Mouse (Mus musculus): ENCODE measurements around the gene Mogat2. TPM values are rescaled to one million over a fixed set of nuclear protein-coding genes. Genes with fewer than 3 reads are reported as not detected.

The Mogat2 gene
- polyA plus RNA-seq, 1 experiment from 2014 or later: 1.3 TPM

- ATAC-seq (ENCODE audit: low FRiP score, low read depth): no peak
- Histone ChIP-seq H3K36me3 (no peaks in the 10 kb centered on the region), H3K9me3 (no peaks in the 10 kb centered on the region), H3K4me3 (no peak overlapping the region), H3K27ac (replicated peaks) (no peak overlapping the region), H3K4me1 (replicated peaks) (no peaks in the 10 kb centered on the region), H3K4me2 (no peak overlapping the region), H3K27me3 (no peaks in the 10 kb centered on the region), H3K9ac (no peak overlapping the region)
- 77% methylated on average over 2 of the region's 2 CpGs for WGBS
Measured at GRCm38 (mm10) chr7:99213686-99214085, 24.7 kb downstream of the Mogat2 start.

DNA sequence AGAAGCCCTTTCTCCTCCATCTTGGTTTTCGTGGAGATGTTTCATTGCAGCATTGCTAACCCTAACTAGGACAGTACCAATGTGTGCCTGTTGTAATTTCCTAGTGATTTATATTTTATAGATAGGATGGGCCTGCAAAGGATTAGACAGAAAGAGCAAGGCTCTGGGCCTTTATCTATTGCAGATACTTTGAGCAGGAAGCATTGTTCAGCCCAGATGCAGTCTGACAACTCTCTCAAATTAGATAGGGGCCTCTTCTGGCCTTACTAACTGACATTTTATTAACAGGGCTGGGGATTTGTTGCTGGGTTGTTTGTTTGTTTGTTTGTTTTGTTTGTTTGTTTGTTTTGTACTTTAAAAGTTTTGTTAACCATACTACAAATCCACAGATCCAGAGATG, 25.4 kb downstream of the Mogat2 start:
- H3K9ac ChIP-seq: no peak overlapping the region
- no peak overlapping the region for H3K4me2 ChIP-seq
- no peaks in the 10 kb centered on the region for H3K9me3 ChIP-seq
- no peaks in the 10 kb centered on the region for H3K4me1 ChIP-seq (replicated peaks)
- WGBS: 100% methylated on average over 1 of the region's 1 CpGs
- H3K27me3 ChIP-seq: no peaks in the 10 kb centered on the region
- no peak overlapping the region for H3K27ac ChIP-seq (replicated peaks)
- no peaks in the 10 kb centered on the region for H3K36me3 ChIP-seq
- H3K4me3 ChIP-seq: no peak overlapping the region
- ATAC-seq (ENCODE audit: low FRiP score, low read depth): no peak

DNA sequence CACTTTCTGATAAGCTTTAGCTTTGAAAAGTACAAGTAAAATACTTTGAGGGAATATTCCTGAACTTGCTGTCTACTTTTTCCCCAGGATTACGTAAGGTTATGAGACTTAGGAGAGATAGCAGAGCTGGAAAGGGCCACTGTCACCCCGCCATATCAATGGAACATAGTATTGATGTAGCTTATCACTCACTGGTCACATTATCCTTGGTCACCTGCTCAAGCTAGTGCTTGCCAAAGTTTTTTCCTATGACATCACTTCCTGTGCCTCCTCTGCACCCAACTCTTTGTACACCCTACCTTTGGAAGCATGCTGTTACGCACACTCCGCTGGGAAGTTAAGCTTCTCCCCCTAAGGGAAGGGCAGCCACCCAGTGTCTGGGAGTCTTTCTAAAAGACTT, 29.7 kb downstream of the Mogat2 start:
- no peaks in the 10 kb centered on the region for H3K4me1 ChIP-seq (replicated peaks)
- WGBS: 96% methylated on average over 4 of the region's 4 CpGs
- no peak overlapping the region for H3K4me3 ChIP-seq
- H3K27ac ChIP-seq (replicated peaks): no peak overlapping the region
- H3K27me3 ChIP-seq: no peaks in the 10 kb centered on the region
- no peaks in the 10 kb centered on the region for H3K36me3 ChIP-seq
- no peak overlapping the region for H3K9ac ChIP-seq
- no peaks in the 10 kb centered on the region for H3K9me3 ChIP-seq
- H3K4me2 ChIP-seq: no peak overlapping the region
- no peak for ATAC-seq (ENCODE audit: low FRiP score, low read depth)

- no peak overlapping the region for H3K9ac ChIP-seq
- H3K9me3 ChIP-seq: no peaks in the 10 kb centered on the region
- 83% methylated on average over 7 of the region's 7 CpGs for WGBS
- no peaks in the 10 kb centered on the region for H3K27me3 ChIP-seq
- no peak overlapping the region for H3K27ac ChIP-seq (replicated peaks)
- H3K36me3 ChIP-seq: no peaks in the 10 kb centered on the region
- no peak for ATAC-seq (ENCODE audit: low FRiP score, low read depth)
- no peak overlapping the region for H3K4me2 ChIP-seq
- H3K4me1 ChIP-seq (replicated peaks): no peaks in the 10 kb centered on the region
- no peak overlapping the region for H3K4me3 ChIP-seq
Measured at GRCm38 (mm10) chr7:99206364-99206763, 32.1 kb downstream of the Mogat2 start.

- Histone ChIP-seq H3K4me3 (no peak overlapping the region), H3K9me3 (no peaks in the 10 kb centered on the region), H3K4me1 (replicated peaks) (no peaks in the 10 kb centered on the region), H3K27me3 (no peaks in the 10 kb centered on the region), H3K36me3 (no peaks in the 10 kb centered on the region), H3K9ac (no peak overlapping the region), H3K27ac (replicated peaks) (no peak overlapping the region), H3K4me2 (no peak overlapping the region)
- ATAC-seq (ENCODE audit: low FRiP score, low read depth): no peak
- 84% methylated on average over 7 of the region's 7 CpGs for WGBS
Measured at GRCm38 (mm10) chr7:99202163-99202562, 36.3 kb downstream of the Mogat2 start.

GRCm38 (mm10) chr7:99200290-99200689, 38.1 kb downstream of the Mogat2 start:
- Histone ChIP-seq H3K36me3 (no peaks in the 10 kb centered on the region), H3K27me3 (no peaks in the 10 kb centered on the region), H3K4me2 (no peak overlapping the region), H3K4me3 (no peak overlapping the region), H3K27ac (replicated peaks) (no peak overlapping the region), H3K9ac (no peak overlapping the region), H3K4me1 (replicated peaks) (no peaks in the 10 kb centered on the region), H3K9me3 (no peaks in the 10 kb centered on the region)
- ATAC-seq (ENCODE audit: low FRiP score, low read depth): no peak
- WGBS: 58% methylated on average over 4 of the region's 4 CpGs

DNA sequence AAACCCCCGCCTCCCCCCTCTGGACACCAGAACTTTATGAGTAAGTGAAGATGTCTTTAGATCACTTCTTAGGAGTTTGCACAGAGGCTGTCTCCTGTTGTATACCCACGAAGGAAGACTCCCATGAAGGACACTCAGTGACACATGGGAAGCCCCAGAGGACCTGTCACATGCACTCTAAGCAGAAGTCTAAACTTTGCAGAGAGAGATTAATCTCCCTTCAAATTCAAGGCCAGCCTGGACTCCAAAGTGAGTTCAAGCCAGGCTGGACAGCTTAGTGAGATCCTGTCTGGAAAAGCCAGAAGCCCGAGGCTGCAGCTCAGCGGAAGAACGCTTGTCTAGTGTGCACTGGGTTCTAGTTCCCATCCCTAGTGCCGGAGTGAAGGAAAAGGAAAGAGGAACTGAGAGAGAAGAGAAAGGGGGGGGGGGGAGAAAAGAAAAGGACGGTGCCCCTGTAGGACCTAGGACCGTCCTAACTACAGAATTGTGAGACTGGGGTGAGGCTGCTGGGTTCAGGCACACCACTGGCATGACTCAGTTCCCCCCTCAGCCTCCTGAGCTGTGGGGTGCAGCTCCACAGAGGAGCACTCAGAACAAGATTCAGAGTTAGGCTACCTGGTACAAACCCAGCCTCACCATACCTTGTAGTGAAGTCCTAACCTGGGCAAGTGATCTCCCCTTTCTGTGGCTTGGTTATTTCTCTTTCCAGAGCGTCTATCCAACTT, 38.8 kb downstream of the Mogat2 start:
- H3K9ac ChIP-seq: no peak overlapping the region
- 92% methylated on average over 9 of the region's 9 CpGs for WGBS
- H3K4me1 ChIP-seq (replicated peaks): no peaks in the 10 kb centered on the region
- H3K27ac ChIP-seq (replicated peaks): no peak overlapping the region
- H3K4me2 ChIP-seq: no peak overlapping the region
- no peak for ATAC-seq (ENCODE audit: low FRiP score, low read depth)
- H3K4me3 ChIP-seq: no peak overlapping the region
- H3K36me3 ChIP-seq: no peaks in the 10 kb centered on the region
- no peaks in the 10 kb centered on the region for H3K9me3 ChIP-seq
- no peaks in the 10 kb centered on the region for H3K27me3 ChIP-seq

DNA sequence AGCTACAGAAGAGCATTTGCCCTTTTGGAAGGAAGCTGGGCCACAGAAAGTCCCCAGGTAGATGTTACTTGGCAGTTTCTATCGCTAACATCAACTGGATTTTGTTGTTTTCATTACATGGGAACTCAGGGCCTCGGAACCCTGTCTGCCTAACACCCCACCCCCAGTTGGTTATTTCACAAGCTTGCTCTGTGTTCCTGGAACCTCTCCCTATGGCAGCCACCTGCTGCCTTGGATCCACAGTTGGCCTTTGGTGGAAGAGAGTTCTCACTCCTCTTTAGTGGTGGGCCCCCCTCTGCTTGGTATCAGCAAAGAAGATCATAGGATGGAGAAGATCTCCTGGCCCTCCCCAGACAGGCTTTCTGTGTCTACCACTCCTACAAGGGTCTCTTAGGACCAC, 39.6 kb downstream of the Mogat2 start:
- no peak for ATAC-seq (ENCODE audit: low FRiP score, low read depth)
- no peak overlapping the region for H3K4me3 ChIP-seq
- H3K9me3 ChIP-seq: no peaks in the 10 kb centered on the region
- no peaks in the 10 kb centered on the region for H3K27me3 ChIP-seq
- H3K9ac ChIP-seq: no peak overlapping the region
- no peaks in the 10 kb centered on the region for H3K4me1 ChIP-seq (replicated peaks)
- H3K36me3 ChIP-seq: no peaks in the 10 kb centered on the region
- WGBS: 91% methylated on average over 2 of the region's 2 CpGs
- no peak overlapping the region for H3K27ac ChIP-seq (replicated peaks)
- H3K4me2 ChIP-seq: no peak overlapping the region

- H3K4me1 ChIP-seq (replicated peaks): no peaks in the 10 kb centered on the region
- 63% methylated on average over 2 of the region's 2 CpGs for WGBS
- H3K9ac ChIP-seq: no peak overlapping the region
- H3K27me3 ChIP-seq: no peaks in the 10 kb centered on the region
- no peak overlapping the region for H3K4me2 ChIP-seq
- ATAC-seq (ENCODE audit: low FRiP score, low read depth): no peak
- no peaks in the 10 kb centered on the region for H3K9me3 ChIP-seq
- no peak overlapping the region for H3K4me3 ChIP-seq
- no peak overlapping the region for H3K27ac ChIP-seq (replicated peaks)
- H3K36me3 ChIP-seq: no peaks in the 10 kb centered on the region
Measured at GRCm38 (mm10) chr7:99194511-99194910, 43.9 kb downstream of the Mogat2 start.

DNA sequence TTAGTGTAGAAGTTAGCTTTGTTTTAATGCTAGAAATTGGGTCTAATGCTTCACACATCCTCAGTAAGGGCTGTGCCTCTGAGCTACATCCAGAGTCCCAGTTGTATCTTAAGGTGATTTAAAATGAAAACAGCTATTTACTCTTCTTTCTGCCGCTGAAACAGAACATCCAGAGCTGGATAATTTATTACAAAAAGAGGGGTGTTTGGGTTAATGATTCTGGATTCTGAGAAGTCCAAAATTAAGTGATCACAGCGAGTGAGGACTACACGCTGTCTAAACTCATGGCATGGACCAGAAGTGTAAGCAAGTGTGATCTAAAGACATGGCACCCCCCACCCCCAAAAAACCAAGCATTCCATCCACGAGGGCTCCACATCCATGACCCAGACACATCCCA, 44.5 kb downstream of the Mogat2 start:
- Histone ChIP-seq H3K9me3 (no peaks in the 10 kb centered on the region), H3K36me3 (no peaks in the 10 kb centered on the region), H3K27ac (replicated peaks) (no peak overlapping the region), H3K4me3 (no peak overlapping the region), H3K4me1 (replicated peaks) (no peaks in the 10 kb centered on the region), H3K4me2 (no peak overlapping the region), H3K27me3 (no peaks in the 10 kb centered on the region), H3K9ac (no peak overlapping the region)
- 95% methylated on average over 4 of the region's 4 CpGs for WGBS
- ATAC-seq (ENCODE audit: low FRiP score, low read depth): no peak

GRCm38 (mm10) chr7:99191411-99191810, 47.0 kb downstream of the Mogat2 start:
- Histone ChIP-seq H3K9ac (no peak overlapping the region), H3K36me3 (no peaks in the 10 kb centered on the region)
- ATAC-seq (ENCODE audit: low FRiP score, low read depth): no peak

GRCm38 (mm10) chr7:99189885-99190284, 48.5 kb downstream of the Mogat2 start:
- WGBS: 83% methylated on average over 5 of the region's 5 CpGs
- no peak for ATAC-seq (ENCODE audit: low FRiP score, low read depth)
- Histone ChIP-seq H3K9ac (no peak overlapping the region), H3K27me3 (0 out of 2 replicates have a peak, but pooled peaks cover 4% of the 10 kb centered on the region), H3K36me3 (no peaks in the 10 kb centered on the region), H3K9me3 (no peaks in the 10 kb centered on the region), H3K4me2 (no peak overlapping the region), H3K4me3 (no peak overlapping the region), H3K27ac (replicated peaks) (no peak overlapping the region), H3K4me1 (replicated peaks) (no peaks in the 10 kb centered on the region)

More at GRCm38 (mm10) chr7:99191411-99191810, 47.0 kb downstream of the Mogat2 start:
- Histone ChIP-seq H3K27ac (replicated peaks) (no peak overlapping the region), H3K4me2 (no peak overlapping the region), H3K4me3 (no peak overlapping the region), H3K9me3 (no peaks in the 10 kb centered on the region), H3K27me3 (no peaks in the 10 kb centered on the region), H3K4me1 (replicated peaks) (no peaks in the 10 kb centered on the region)

- WGBS: 87% methylated on average over 6 of the region's 6 CpGs
- Histone ChIP-seq H3K4me1 (replicated peaks) (no peaks in the 10 kb centered on the region), H3K27ac (replicated peaks) (no peak overlapping the region), H3K9me3 (no peaks in the 10 kb centered on the region), H3K4me2 (no peak overlapping the region), H3K36me3 (no peaks in the 10 kb centered on the region), H3K27me3 (0 out of 2 replicates have a peak, but pooled peaks cover 4% of the 10 kb centered on the region), H3K4me3 (no peak overlapping the region), H3K9ac (no peak overlapping the region)
- no peak for ATAC-seq (ENCODE audit: low FRiP score, low read depth)
Measured at GRCm38 (mm10) chr7:99188630-99189029, 49.8 kb downstream of the Mogat2 start.

Measured in hindbrain, embryonic 15.5 days (tissue).